Mouse (Mus musculus): ENCODE data around the gene Dusp12. TPM values are rescaled to one million over a fixed set of nuclear protein-coding genes. Genes with fewer than 3 reads are reported as not detected.

The Dusp12 gene
- polyA plus RNA-seq (2014; fragmentation: Illumina TruSeq; extraction: RNeasy Lipid Tissue Mini Kit (QIAGEN cat#74804); ENCODE audit: low read depth, low replicate concordance): 28.9 TPM

GRCm38 (mm10) chr1:170884978-170885561 lies at the start of gene Dusp12, which contains the start of gene Gm26620:
TSS of gene Dusp12 (minus strand) at chr1:170885540.
TSS of gene Gm26620 (plus strand) at chr1:170885065.

DNA sequence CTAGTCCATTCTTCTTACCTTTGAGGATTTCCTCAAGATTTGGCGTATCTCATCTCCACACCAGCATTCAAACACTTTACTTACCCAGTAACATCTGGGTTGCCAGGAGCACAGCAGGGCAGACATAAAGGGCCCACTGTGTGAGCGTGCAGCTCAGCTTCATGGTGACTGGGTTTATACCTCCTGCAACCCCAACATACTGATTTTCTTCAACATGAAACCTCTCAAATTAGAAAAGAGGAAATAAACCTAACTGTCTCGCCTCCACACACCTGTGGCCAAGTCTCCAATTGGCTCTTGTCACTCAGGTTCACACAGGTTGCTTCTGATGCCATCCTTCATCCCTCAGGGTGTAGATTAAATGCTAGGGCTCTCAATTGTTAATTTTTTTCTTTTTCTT lies 42.0 kb upstream of the Dusp12 start, which contains the start of gene Fcrla:
Gene Fcrla, minus strand, starts transcription at position 206 of the 400 bp plus-strand sequence.

DNA sequence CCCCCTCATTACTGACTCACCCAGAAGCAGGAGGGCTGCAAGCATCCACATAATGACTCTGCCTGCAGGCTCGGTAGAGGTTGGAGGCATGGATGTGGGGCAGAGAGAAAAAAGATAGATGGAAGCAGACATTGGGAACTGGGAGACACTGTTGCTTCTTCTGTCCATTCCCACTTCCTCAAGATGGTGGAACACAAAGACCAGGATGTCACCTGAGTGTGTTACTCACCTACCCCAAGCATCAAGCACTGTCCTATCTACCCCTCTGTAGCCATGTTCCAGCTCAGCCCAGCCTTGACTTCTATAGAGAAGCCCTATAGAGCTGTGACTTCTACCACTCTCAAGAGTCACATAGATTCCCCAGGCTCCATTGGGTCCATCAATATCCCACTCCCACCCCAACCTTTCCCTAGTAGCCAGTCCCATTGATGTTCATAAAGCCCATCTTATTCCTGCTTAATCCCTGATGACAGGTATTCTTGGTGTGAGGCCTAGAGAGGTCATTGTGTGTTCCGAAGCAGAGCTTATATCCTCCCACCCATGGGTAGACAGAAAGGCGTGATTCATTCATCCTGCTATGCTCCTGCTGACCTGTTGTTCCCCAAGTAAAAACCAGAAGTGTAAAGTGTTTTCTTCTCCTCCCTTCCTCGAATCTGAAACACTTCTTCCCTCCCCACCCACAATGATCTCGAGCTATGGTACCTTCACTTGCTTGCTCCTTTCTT lies 27.7 kb upstream of the Dusp12 start, which contains the start of gene Fcrlb:
Gene Fcrlb, minus strand, starts transcription at position 51 of the 725 bp plus-strand sequence.

DNA sequence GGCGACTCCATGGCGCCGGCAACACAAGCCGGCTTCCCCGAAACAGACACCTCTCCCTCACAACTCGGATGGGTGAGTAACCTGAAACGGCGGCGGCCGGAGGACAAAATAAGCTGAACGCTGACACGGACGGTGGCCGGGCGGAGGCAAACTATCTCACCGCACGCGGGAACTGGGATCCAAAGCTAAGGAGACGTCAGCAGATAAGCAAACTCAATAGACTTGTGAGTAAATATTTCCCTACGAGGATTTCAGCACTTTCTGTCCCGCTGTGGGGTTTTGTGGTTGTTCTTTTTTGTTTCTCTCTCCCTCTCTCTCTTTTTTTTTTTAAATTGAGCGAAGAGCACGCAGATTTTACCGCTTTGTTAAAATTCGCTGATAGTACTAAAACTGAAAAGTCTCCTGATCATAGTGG lies 17.6 kb downstream of the Dusp12 start, which contains the start of gene Atf6:
Gene Atf6, minus strand, starts transcription at position 81 of the 415 bp plus-strand sequence.

Other genes with a start within 250 kb of the Dusp12 start
- gene Olfml2b, start 241.0 kb downstream of the Dusp12 start, polyA plus RNA-seq (2014; fragmentation: Illumina TruSeq; extraction: RNeasy Lipid Tissue Mini Kit (QIAGEN cat#74804); ENCODE audit: low read depth, low replicate concordance): not detected
- gene Atf6, start 17.8 kb downstream of the Dusp12 start, polyA plus RNA-seq (2014; fragmentation: Illumina TruSeq; extraction: RNeasy Lipid Tissue Mini Kit (QIAGEN cat#74804); ENCODE audit: low read depth, low replicate concordance): 27.0 TPM
- gene Gm26620, start 475 bp downstream of the Dusp12 start, polyA plus RNA-seq (2014; fragmentation: Illumina TruSeq; extraction: RNeasy Lipid Tissue Mini Kit (QIAGEN cat#74804); ENCODE audit: low read depth, low replicate concordance): 0.53 TPM
- not detected for gene Fcrlb, start 27.4 kb upstream of the Dusp12 start, polyA plus RNA-seq (2014; fragmentation: Illumina TruSeq; extraction: RNeasy Lipid Tissue Mini Kit (QIAGEN cat#74804); ENCODE audit: low read depth, low replicate concordance)
- gene Fcrla, start 42.0 kb upstream of the Dusp12 start, polyA plus RNA-seq (2014; fragmentation: Illumina TruSeq; extraction: RNeasy Lipid Tissue Mini Kit (QIAGEN cat#74804); ENCODE audit: low read depth, low replicate concordance): 0.40 TPM
- 106 TPM for gene Fcgr2b, start 91.0 kb upstream of the Dusp12 start, polyA plus RNA-seq (2014; fragmentation: Illumina TruSeq; extraction: RNeasy Lipid Tissue Mini Kit (QIAGEN cat#74804); ENCODE audit: low read depth, low replicate concordance)
- gene Fcgr4, start 133.4 kb upstream of the Dusp12 start, polyA plus RNA-seq (2014; fragmentation: Illumina TruSeq; extraction: RNeasy Lipid Tissue Mini Kit (QIAGEN cat#74804); ENCODE audit: low read depth, low replicate concordance): 6.3 TPM
- 5.2 TPM for gene Fcgr3, start 179.4 kb upstream of the Dusp12 start, polyA plus RNA-seq (2014; fragmentation: Illumina TruSeq; extraction: RNeasy Lipid Tissue Mini Kit (QIAGEN cat#74804); ENCODE audit: low read depth, low replicate concordance)
- 1.9 TPM for gene Cfap126, start 228.4 kb upstream of the Dusp12 start, polyA plus RNA-seq (2014; fragmentation: Illumina TruSeq; extraction: RNeasy Lipid Tissue Mini Kit (QIAGEN cat#74804); ENCODE audit: low read depth, low replicate concordance)

Data from liver, adult 10 weeks (tissue).